Mouse (Mus musculus): ENCODE results near the gene Haus6.

- TF ChIP-seq POLR2A (IDR thresholded peaks at IDR 0.05; ENCODE audit: control insufficient read depth, low read depth, low read length) (no peak), CTCF (IDR thresholded peaks at IDR 0.05; ENCODE audit: control insufficient read depth, insufficient read depth, insufficient replicate concordance, low read depth, low read length) (no peak)
Observed at GRCm38 (mm10) chr4:86657176-86657575, 45.3 kb upstream of the Haus6 start.

Measured in testis, adult 2 months (tissue).